Mouse (Mus musculus) C2C12 (cell line): ENCODE measurements around the gene Cog6.

Source experiments
- CTCF ChIP-seq: IDR thresholded peaks from one replicate; pipeline ENCODE4 v1.5.1; 2011; ENCODE audit not compliant: control insufficient read depth, insufficient read depth, insufficient read length
- USF1 ChIP-seq: IDR thresholded peaks from one replicate; pipeline ENCODE4 v1.6.1; 2011; ENCODE audit warnings: low read depth, mild to moderate bottlenecking, control low read depth, moderate library complexity

DNA sequence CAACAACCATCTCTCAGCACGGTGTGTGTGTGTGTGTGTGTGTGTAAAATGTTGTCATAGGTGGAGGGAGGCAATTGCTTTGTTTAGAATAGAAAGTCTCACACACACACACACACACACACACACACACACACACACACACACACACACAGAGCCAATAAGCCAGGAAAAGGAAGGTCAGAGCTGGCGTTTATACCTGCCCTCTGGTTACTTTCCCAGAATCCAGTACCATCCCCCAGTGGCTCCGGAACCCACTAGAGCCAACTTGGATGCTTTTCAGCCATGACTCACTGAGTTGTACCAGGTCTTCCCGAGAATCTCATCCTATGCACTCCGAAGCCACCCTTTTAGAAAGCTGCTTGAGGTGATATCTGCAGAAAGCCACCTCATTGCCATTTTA is 78.6 kb downstream of the Cog6 start:
- TF ChIP-seq CTCF, result no peak
- TF ChIP-seq USF1, result no peak
